Mouse (Mus musculus) urinary bladder, postnatal 25 days (tissue): Measurements from ENCODE around the gene D630045J12Rik.
A peak's percentile ranks its signal among the peaks of the same experiment; 100 is the strongest.

Experiments
- DNase-seq: peaks from one replicate; pipeline ENCODE4 v3.0.0; 2022; ENCODE audit warnings: low spot score

Gene D630045J12Rik

GRCm38 (mm10) chr6:38192952-38193351 is 60.9 kb downstream of the D630045J12Rik start:
- no peak for DNase-seq

GRCm38 (mm10) chr6:38186312-38186950 is 67.4 kb downstream of the D630045J12Rik start:
- DNase-seq: no peak

GRCm38 (mm10) chr6:38184791-38185190 is 69.0 kb downstream of the D630045J12Rik start:
- DNase-seq: no peak

- no peak for DNase-seq
Observed at GRCm38 (mm10) chr6:38181756-38182318, 72.0 kb downstream of the D630045J12Rik start.

GRCm38 (mm10) chr6:38180669-38181068 is 73.1 kb downstream of the D630045J12Rik start:
- DNase-seq: no peak

GRCm38 (mm10) chr6:38165385-38165784 is 88.4 kb downstream of the D630045J12Rik start:
- DNase-seq: no peak

- DNase-seq: no peak
Observed at GRCm38 (mm10) chr6:38164705-38165104, 89.1 kb downstream of the D630045J12Rik start.

GRCm38 (mm10) chr6:38162825-38163504 is 90.8 kb downstream of the D630045J12Rik start:
- no peak for DNase-seq

GRCm38 (mm10) chr6:38160556-38160955 is 93.3 kb downstream of the D630045J12Rik start:
- DNase-seq: no peak

GRCm38 (mm10) chr6:38160102-38160501 is 93.7 kb downstream of the D630045J12Rik start:
- peak; percentile 85 for DNase-seq

GRCm38 (mm10) chr6:38159576-38159975 is 94.2 kb downstream of the D630045J12Rik start:
- no peak for DNase-seq

- DNase-seq: no peak
Observed at GRCm38 (mm10) chr6:38157925-38158324, 95.9 kb downstream of the D630045J12Rik start.

- DNase-seq: no peak
Observed at GRCm38 (mm10) chr6:38156204-38156603, 97.6 kb downstream of the D630045J12Rik start.

GRCm38 (mm10) chr6:38152305-38152704 is 101.5 kb downstream of the D630045J12Rik start:
- DNase-seq: no peak

GRCm38 (mm10) chr6:38149483-38149882 is 104.3 kb downstream of the D630045J12Rik start:
- no peak for DNase-seq

- DNase-seq: no peak
Observed at GRCm38 (mm10) chr6:38148626-38149025, 105.2 kb downstream of the D630045J12Rik start.

- no peak for DNase-seq
Observed at GRCm38 (mm10) chr6:38147301-38147700, 106.5 kb downstream of the D630045J12Rik start.

- DNase-seq: no peak
Observed at GRCm38 (mm10) chr6:38145463-38146065, 108.2 kb downstream of the D630045J12Rik start.

- peak; percentile 53 for DNase-seq
Observed at GRCm38 (mm10) chr6:38144161-38144998, 109.4 kb downstream of the D630045J12Rik start.

GRCm38 (mm10) chr6:38140402-38140801 is 113.4 kb downstream of the D630045J12Rik start:
- DNase-seq: no peak

- DNase-seq: no peak
Observed at GRCm38 (mm10) chr6:38139086-38139485, 114.7 kb downstream of the D630045J12Rik start.
